Mouse (Mus musculus) right cerebral cortex, postnatal 14 days (tissue): ENCODE results near the gene Cort.
"Not testable (repeated sequence)": the region's sequence is repeated elsewhere in the genome, so short reads cannot be mapped to it uniquely, and the experiment has no call there.

Source experiments
- DNase-seq: peaks from one replicate; pipeline ENCODE4 v3.0.0; 2022

Gene Cort

GRCm38 (mm10) chr4:149126663-149127062 is at the start of gene Cort:
Gene Cort (minus strand): TSS chr4:149126763.
- DNase-seq = no peak

- DNase-seq = no peak
Measured at GRCm38 (mm10) chr4:149173661-149174060, 47.1 kb upstream of the Cort start.

- DNase-seq = no peak
Measured at GRCm38 (mm10) chr4:149172666-149173065, 46.1 kb upstream of the Cort start.

- no peak for DNase-seq
Measured at GRCm38 (mm10) chr4:149172083-149172482, 45.5 kb upstream of the Cort start.

- DNase-seq = no peak
Measured at GRCm38 (mm10) chr4:149171581-149171981, 45.0 kb upstream of the Cort start.

GRCm38 (mm10) chr4:149170394-149170931 is 43.9 kb upstream of the Cort start:
- no peak for DNase-seq

- not testable (repeated sequence) for DNase-seq
Measured at GRCm38 (mm10) chr4:149169926-149170325, 43.4 kb upstream of the Cort start.

GRCm38 (mm10) chr4:149168016-149168415 is 41.5 kb upstream of the Cort start:
- no peak for DNase-seq

- no peak for DNase-seq
Measured at GRCm38 (mm10) chr4:149166957-149167611, 40.5 kb upstream of the Cort start.

- DNase-seq = peak; percentile 97
Measured at GRCm38 (mm10) chr4:149166215-149166946, 39.8 kb upstream of the Cort start, which contains the start of gene Pgd. Gene Pgd (minus strand): TSS chr4:149166771.

GRCm38 (mm10) chr4:149164150-149164549 is 37.6 kb upstream of the Cort start:
- no peak for DNase-seq

GRCm38 (mm10) chr4:149163196-149163595 is 36.6 kb upstream of the Cort start:
- DNase-seq = no peak

- DNase-seq = no peak
Measured at GRCm38 (mm10) chr4:149161166-149161565, 34.6 kb upstream of the Cort start.

- DNase-seq = no peak
Measured at GRCm38 (mm10) chr4:149159891-149160290, 33.3 kb upstream of the Cort start.

GRCm38 (mm10) chr4:149159203-149159602 is 32.6 kb upstream of the Cort start:
- no peak for DNase-seq

- DNase-seq = no peak
Measured at GRCm38 (mm10) chr4:149157415-149157973, 30.9 kb upstream of the Cort start.

GRCm38 (mm10) chr4:149155711-149156110 is 29.1 kb upstream of the Cort start:
- no peak for DNase-seq

- DNase-seq = no peak
Measured at GRCm38 (mm10) chr4:149154859-149155258, 28.3 kb upstream of the Cort start.

- DNase-seq = no peak
Measured at GRCm38 (mm10) chr4:149150721-149151120, 24.2 kb upstream of the Cort start.

GRCm38 (mm10) chr4:149150256-149150655 is 23.7 kb upstream of the Cort start:
- DNase-seq = no peak

GRCm38 (mm10) chr4:149149611-149150010 is 23.0 kb upstream of the Cort start:
- DNase-seq = no peak

GRCm38 (mm10) chr4:149149196-149149595 is 22.6 kb upstream of the Cort start:
- DNase-seq = no peak

- no peak for DNase-seq
Measured at GRCm38 (mm10) chr4:149148084-149148483, 21.5 kb upstream of the Cort start.

- DNase-seq = no peak
Measured at GRCm38 (mm10) chr4:149147528-149147927, 21.0 kb upstream of the Cort start.
